Mouse (Mus musculus): ENCODE measurements around the gene Cyb5r3. TPM values are rescaled to one million over a fixed set of nuclear protein-coding genes. Genes with fewer than 3 reads are reported as not detected.

Gene Cyb5r3
- total RNA-seq, 2 experiments from 2014 or later: 58.4 to 63.1 TPM

- DNase-seq (ENCODE audit: extremely low spot score in 1 of 2, low spot score in 2 of 2): no peak
- Histone ChIP-seq H3K27ac (no peak overlapping the region), H3K4me3 (no peak overlapping the region)
- intact Hi-C loops (cut with DNase I): no loop called here
- TF ChIP-seq CTCF (IDR thresholded peaks at IDR 0.05): no peak
Measured at GRCm38 (mm10) chr15:83193413-83193812, 21.0 kb upstream of the Cyb5r3 start.

- no peak for TF ChIP-seq CTCF (IDR thresholded peaks at IDR 0.05)
- Histone ChIP-seq H3K27ac (no peak overlapping the region), H3K4me3 (no peak overlapping the region)
- intact Hi-C loops (cut with DNase I): no loop called here
- DNase-seq (ENCODE audit: extremely low spot score in 1 of 2, low spot score in 2 of 2): no peak
Measured at GRCm38 (mm10) chr15:83182351-83182750, 10.0 kb upstream of the Cyb5r3 start.

DNA sequence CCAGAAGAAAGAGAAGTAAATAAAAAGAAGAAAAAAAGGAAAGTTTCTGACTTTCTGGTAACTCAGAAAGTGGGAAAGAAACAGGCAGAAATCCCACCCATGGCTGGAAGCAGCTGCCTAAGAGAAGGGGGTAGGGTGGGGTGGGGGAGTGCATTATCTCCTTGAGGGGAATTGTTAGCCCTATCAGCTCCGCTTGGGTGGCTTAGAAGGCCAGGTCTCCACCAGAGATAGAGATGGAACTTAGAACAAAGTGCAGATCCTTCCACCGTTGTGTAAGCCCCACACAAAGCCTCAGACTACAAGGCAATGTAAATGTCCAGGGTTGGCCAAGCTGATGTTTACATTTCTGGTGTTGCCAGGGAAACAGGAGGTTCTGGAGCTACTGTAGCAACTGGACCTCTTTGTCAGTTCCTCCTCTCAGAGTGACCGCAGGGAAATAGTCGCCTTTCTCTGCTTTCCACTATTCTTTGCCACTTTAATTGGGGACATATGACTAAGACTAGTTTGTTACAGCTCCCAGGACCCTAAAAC is 9.5 kb upstream of the Cyb5r3 start:
- Histone ChIP-seq H3K27ac (no peak overlapping the region), H3K4me3 (no peak overlapping the region)
- no peak for TF ChIP-seq CTCF (IDR thresholded peaks at IDR 0.05)
- DNase-seq (ENCODE audit: extremely low spot score in 1 of 2, low spot score in 2 of 2): no peak
- intact Hi-C loops (cut with DNase I): no loop called here

DNA sequence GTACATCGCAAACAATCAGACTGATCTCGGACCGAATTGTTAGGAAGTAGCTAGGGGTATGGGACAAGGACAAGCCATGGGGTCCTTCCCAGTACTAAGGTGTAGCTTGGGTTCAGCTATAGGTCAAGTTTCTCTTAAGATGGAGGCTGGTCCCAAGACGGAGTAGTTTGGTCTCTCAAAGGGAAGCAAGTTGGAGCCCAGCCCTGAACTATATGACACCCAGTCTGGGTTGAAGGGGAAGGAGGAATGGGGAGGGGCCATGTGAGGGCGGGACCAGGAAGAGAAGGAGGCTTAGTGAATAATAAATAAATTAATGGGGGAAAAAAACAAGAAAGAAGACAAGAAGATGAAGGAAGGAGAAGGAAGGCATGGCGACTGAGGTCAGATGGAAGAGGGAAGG is 7.6 kb upstream of the Cyb5r3 start:
- no peak overlapping the region for H3K27ac ChIP-seq
- intact Hi-C loops (cut with DNase I): no loop called here
- no peak for TF ChIP-seq CTCF (IDR thresholded peaks at IDR 0.05)
- no peak for DNase-seq (ENCODE audit: extremely low spot score in 1 of 2, low spot score in 2 of 2)
- H3K4me3 ChIP-seq: no peak overlapping the region

DNA sequence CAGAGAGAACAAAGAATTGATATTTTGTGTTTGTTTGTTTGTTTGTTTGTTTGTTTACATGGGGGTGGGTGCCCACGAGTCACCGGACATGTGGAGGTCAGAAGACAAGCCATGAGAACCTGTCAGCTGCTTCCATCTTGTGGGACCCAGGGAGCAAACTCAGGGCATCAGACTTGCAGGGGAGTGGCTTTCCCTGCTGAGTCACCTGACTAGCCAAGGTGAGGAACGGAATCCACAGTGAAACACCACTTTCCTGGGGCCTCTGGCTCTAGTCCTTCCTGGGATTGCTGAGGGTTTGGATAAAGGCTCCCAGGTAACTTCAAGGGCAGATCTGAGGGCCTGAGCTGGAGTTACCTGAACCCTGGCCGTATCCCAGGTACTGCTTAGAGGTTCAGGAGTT is 4.3 kb upstream of the Cyb5r3 start:
- Histone ChIP-seq H3K4me3 (no peak overlapping the region), H3K27ac (no peak overlapping the region)
- DNase-seq (ENCODE audit: extremely low spot score in 1 of 2, low spot score in 2 of 2): no peak
- no peak for TF ChIP-seq CTCF (IDR thresholded peaks at IDR 0.05)
- intact Hi-C loops (cut with DNase I): no loop called here

DNA sequence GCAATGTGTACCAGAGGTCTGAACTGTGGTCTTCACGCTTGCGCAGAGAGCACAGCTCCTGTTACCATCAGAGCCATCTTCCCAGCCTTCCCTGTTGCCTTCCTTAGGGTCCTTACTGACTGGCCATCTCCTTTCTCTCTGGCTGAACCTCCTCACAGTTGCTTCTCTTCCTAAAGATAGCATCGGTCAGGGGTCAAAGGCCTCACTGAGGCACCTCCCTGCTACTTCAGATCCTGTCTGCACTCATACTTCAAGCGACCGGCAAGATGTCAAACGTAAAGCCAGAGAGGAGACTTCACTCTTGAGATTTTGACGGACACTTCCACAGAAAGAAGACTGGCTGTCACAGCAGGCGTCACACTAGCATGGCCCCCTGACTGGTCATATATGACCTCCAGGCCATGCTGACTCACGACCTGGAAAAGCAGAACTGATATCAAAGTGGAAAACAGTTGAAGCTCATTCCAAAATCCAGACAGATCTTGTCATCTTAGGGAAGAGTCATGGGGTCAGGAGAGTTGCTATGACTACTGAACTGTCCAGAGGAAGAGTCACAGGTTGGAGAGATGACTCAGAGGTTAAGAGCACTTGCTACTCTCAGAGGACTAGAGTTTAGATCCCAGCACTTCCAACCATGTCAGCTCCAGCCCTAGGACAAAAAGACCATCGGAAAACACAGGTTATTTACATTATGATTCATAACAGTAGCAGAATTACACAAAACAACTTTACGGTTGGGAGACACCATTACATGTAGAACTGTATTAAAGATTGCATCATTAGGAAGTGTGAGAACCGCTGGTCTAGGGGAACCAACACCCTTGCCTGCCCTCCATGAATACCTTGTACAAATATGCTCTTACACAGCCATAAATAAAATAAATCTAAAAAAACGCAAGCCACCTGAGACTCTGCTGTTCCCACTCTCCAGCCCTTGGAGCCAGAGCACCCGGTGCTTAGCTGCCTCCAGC is 1.8 kb upstream of the Cyb5r3 start:
- H3K27ac ChIP-seq: no peak overlapping the region
- intact Hi-C loops (cut with DNase I): loop anchor here (2.0 to 5.0 kb wide), 2 partner anchors 25 to 33 kb away; partner anchors contain the start of gene Poldip3
- no peak for DNase-seq (ENCODE audit: extremely low spot score in 1 of 2, low spot score in 2 of 2)

DNA sequence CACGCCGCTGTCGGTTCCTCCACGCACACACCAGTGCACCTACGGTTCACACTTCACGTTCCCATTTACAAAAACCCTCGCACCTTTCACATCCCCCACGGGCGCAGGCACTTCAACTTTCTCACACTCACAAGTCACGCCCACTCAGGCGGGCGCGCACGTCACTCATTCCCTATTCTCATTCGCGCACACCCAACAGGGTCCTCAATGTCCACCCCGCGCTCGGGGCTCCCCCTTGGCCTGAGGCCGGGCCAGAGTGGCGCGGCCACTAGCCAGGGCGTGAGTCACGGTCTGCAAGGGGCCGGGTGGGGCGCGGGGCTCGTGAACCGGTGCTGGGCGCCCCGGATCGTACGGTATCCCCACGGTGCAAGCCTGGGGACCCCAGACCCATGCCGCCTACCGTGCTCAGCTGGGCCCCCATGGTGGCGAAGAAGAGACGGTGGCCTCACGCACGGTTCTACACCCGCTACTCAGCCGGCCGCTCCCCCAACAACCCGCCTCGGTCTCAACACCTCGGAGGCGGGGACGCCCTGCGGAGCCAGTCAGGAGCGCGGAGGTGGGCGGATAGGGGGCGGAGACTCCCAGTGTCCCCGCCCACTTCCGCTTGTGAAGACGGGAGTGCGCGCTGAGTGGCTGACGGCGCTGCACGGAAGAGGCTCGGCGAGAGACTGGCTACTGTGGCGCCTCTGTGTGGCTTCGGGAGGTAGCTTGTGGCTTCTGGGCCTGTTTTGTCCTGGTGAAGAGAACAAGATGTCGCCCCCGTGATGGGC is 495 bp downstream of the Cyb5r3 start:
- H3K4me3 ChIP-seq: peak overlapping the region; percentile 86
- H3K27ac ChIP-seq: peak overlapping the region; percentile 94
- intact Hi-C loops (cut with DNase I): loop anchor here (2.0 to 5.0 kb wide), 2 partner anchors 23 to 35 kb away; partner anchors contain the start of gene Poldip3
- peak; percentile 96 to 97 for DNase-seq (ENCODE audit: extremely low spot score in 1 of 2, low spot score in 2 of 2)
- TF ChIP-seq CTCF (IDR thresholded peaks at IDR 0.05): peak; percentile 43

More for the DNA sequence above, 1.8 kb upstream of the Cyb5r3 start:
- no peak for TF ChIP-seq CTCF (IDR thresholded peaks at IDR 0.05)
- no peak overlapping the region for H3K4me3 ChIP-seq

DNA sequence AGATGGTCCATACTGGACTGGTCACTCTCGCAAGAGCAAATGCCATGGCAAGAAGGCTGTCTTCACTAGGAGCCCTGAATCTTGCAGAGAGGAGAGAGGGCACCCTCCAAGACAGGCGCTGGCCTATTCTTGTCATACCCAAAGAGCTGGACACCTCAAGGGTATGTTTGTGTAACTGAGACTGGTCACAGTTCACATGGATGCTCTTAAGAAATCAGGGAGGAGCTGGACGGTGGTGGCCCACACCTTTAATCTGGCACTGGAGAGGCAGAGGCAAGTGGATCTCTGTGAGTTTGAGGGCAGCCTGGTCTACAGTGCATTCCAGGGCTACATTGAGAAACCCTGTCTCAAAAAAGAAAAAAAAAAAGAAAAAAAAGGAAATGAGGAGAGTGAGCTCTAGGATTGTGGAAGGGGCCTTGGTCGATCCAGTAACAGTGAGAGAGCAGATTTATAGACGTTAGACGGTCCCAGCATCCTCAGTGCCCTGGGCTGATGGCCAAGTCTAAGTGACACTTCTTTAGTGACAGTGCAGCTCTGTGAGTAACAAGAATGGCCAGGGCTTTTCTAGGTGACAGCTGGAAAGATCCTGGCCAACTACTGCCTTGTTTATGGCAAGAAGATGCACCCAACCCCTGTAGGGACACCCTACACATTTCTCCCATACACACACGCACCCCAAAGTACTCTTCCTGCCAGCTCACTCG is 1.3 kb downstream of the Cyb5r3 start:
- no peak for DNase-seq (ENCODE audit: extremely low spot score in 1 of 2, low spot score in 2 of 2)
- Histone ChIP-seq H3K27ac (no peak overlapping the region), H3K4me3 (peak overlapping the region; percentile 86)
- no peak for TF ChIP-seq CTCF (IDR thresholded peaks at IDR 0.05)
- intact Hi-C loops (cut with DNase I): loop anchor here (5.0 kb wide), 1 partner anchor 36 kb away; no protein-coding TSS in a partner anchor

DNA sequence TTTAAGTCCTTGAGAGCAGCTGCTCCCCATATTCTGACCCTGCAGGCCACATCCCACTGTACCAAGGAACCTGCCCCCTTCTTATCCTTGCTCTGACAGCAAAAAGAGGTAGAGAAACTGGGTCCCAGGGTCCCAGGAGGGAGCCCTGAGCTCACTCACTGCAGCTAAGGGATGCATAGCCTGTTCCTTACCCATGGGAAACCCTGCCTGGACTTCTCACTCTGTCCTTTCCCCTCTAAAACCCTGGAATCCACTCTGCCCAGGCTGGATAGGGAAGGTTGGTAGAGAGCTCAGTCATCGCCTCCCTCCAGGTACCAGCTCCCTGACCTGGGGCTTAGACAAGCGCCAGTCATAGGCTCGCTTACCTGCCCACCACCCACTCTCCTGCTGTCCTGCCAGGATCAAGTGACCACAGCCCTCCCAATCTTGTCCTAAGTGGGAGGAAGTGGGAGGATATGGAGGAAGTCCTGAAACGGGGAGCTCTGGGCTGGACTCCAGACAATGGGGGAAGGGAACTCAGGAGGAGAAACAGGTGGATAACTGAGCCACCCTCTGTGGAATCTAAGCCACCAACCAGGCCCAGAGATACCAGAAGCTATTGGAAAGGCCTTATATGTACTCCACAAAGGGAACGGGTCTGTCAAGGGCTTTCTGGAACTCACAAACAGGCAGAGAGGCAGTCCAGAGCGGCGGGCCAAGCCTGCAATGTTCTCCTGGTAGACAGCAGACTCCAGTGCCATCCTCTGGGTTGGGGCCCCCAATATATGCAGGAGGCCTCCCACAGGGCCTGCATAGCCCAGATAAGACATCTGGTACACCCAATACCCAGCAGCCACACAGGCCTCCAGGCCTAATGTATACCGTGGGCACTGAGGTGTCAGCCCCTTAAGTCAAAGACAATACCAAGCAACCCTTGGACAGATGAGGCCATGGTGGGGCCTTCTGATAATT is 2.3 kb downstream of the Cyb5r3 start:
- TF ChIP-seq CTCF (IDR thresholded peaks at IDR 0.05): no peak
- intact Hi-C loops (cut with DNase I): loop anchor here (5.0 kb wide), 1 partner anchor 37 kb away; no protein-coding TSS in a partner anchor
- Histone ChIP-seq H3K27ac (no peak overlapping the region; the same call in 1 of the 2 replicates), H3K4me3 (no peak overlapping the region)
- no peak for DNase-seq (ENCODE audit: extremely low spot score in 1 of 2, low spot score in 2 of 2)
